Mouse (Mus musculus): Measurements from ENCODE around the gene Usp24. TPM values are rescaled to one million over a fixed set of nuclear protein-coding genes. Genes with fewer than 3 reads are reported as not detected.

Usp24 gene
- polyA plus RNA-seq, 1 experiment from 2014 or later, result 5.8 TPM

DNA sequence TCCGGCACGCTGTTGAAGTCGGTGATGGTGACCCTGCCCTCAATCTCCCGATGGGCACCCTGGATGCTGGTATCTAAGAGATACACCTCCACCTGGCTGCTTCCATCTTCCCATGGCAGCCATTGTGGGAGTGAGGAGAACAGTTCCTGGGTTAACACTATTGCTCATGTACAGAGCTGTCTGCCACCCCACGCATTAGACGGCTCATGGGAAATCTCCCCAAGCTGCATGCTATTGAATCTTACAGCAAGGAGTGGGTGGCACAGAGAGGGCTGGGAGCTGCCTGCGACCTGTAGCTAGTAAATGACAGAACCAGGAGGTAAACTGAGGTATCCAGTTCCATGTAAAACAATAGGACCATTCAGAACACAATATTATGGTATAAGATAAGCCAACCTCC, 138.5 kb downstream of the Usp24 start:
- no peak overlapping the region for H3K4me2 ChIP-seq (ENCODE audit: low read length)
- WGBS, result 92% methylated on average over 7 of the region's 7 CpGs
- no peaks in the 10 kb centered on the region for H3K27me3 ChIP-seq (replicated peaks; ENCODE audit: control insufficient read depth, insufficient read depth, low read length)
- H3K27ac ChIP-seq (ENCODE audit: low read depth, low read length), result no peak overlapping the region
- no peaks in the 10 kb centered on the region for H3K36me3 ChIP-seq (ENCODE audit: control insufficient read depth, insufficient read depth, low read length)
- ATAC-seq, result no peak
- no peaks in the 10 kb centered on the region for H3K4me1 ChIP-seq (ENCODE audit: control insufficient read depth, insufficient read depth, low read depth, low read length)
- H3K9ac ChIP-seq (ENCODE audit: low read depth, low read length), result no peak overlapping the region
- no peak overlapping the region for H3K4me3 ChIP-seq (ENCODE audit: low read length)
- no peaks in the 10 kb centered on the region for H3K9me3 ChIP-seq (ENCODE audit: control insufficient read depth, low read length)

DNA sequence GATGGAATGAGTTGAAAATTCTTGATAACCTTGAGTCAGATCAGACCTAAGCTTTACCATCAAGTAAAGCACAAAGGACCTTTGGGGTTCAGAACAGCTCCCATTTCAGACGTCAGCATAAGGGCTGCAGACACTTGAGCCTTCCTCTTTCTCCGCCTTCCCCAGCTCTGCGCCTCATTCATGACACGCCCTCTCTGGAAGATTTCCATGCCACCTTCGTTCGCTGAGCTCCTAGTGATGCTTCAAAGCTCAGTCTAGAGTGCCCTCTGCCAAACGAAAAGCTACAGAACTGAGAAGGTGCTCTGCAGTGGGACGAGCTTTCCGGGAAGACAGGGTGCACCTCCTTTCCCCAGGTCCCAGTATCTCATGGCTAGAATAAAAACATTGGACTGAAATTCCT, 146.0 kb downstream of the Usp24 start:
- no peak overlapping the region for H3K4me3 ChIP-seq (ENCODE audit: low read length)
- peaks cover 10% of the 10 kb centered on the region for H3K4me1 ChIP-seq (ENCODE audit: control insufficient read depth, insufficient read depth, low read depth, low read length)
- ATAC-seq, result no peak
- H3K27me3 ChIP-seq (replicated peaks; ENCODE audit: control insufficient read depth, insufficient read depth, low read length), result peaks cover 10% of the 10 kb centered on the region
- H3K9me3 ChIP-seq (ENCODE audit: control insufficient read depth, low read length), result no peaks in the 10 kb centered on the region
- no peaks in the 10 kb centered on the region for H3K36me3 ChIP-seq (ENCODE audit: control insufficient read depth, insufficient read depth, low read length)
- H3K27ac ChIP-seq (ENCODE audit: low read depth, low read length), result no peak overlapping the region
- H3K9ac ChIP-seq (ENCODE audit: low read depth, low read length), result no peak overlapping the region
- WGBS, result 73% methylated on average over 9 of the region's 9 CpGs
- no peak overlapping the region for H3K4me2 ChIP-seq (ENCODE audit: low read length)

DNA sequence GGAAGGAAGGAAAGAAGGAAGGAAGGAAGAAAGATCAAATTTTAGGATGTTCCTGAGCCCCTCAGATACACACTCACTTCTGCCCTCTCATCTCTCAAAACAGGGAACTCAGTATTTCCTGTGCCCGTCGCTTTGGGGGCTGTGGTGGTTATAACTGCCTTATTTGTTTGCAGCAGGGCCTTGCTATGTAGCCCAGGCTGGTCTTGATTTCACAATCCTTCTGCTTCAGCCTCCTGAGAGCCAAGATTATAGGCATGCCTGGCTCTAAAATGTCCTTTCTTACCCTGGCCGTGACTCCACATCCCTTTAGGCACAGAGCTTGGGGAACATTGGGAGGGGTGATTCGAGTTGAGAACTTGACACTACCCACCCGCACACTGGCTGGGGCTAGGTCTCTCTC, 146.5 kb downstream of the Usp24 start:
- Histone ChIP-seq H3K4me3 (ENCODE audit: low read length) (no peak overlapping the region), H3K27me3 (replicated peaks; ENCODE audit: control insufficient read depth, insufficient read depth, low read length) (peaks cover 10% of the 10 kb centered on the region), H3K27ac (ENCODE audit: low read depth, low read length) (no peak overlapping the region), H3K4me2 (ENCODE audit: low read length) (peak overlapping the region; percentile 8; the same call in 1 of the 2 replicates), H3K36me3 (ENCODE audit: control insufficient read depth, insufficient read depth, low read length) (no peaks in the 10 kb centered on the region), H3K9me3 (ENCODE audit: control insufficient read depth, low read length) (no peaks in the 10 kb centered on the region), H3K4me1 (ENCODE audit: control insufficient read depth, insufficient read depth, low read depth, low read length) (peaks cover 10% of the 10 kb centered on the region), H3K9ac (ENCODE audit: low read depth, low read length) (no peak overlapping the region)
- ATAC-seq, result no peak
- WGBS, result 71% methylated on average over 5 of the region's 5 CpGs

DNA sequence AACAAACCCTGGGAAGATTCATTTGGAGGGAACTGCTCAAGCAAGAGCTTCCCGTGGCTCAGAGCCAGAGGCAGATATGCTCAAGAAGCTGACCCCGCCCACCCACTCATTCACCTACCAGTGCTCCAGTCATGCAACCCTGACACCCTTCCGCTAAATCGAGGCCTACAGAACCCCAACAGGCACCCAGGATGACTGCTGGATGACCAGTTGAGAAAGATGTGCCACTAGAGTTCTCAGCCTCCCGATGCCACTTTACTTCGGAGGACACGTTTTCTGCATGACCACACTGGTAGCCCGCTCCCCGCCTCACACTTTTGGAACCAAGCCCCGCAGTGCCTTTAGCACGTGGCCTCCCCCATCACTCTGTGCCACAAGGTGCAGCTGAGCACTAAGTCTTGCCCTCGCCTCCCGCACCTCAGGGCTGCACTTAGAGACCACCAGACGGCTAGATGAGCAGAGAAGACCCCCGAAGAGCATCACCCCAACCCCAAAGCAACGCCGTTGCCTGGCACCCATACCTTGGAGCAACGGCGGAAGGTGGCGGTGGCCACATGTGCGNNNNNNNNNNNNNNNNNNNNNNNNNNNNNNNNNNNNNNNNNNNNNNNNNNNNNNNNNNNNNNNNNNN, 147.3 kb downstream of the Usp24 start:
- Histone ChIP-seq H3K27me3 (replicated peaks; ENCODE audit: control insufficient read depth, insufficient read depth, low read length) (peaks cover 10% of the 10 kb centered on the region), H3K4me1 (ENCODE audit: control insufficient read depth, insufficient read depth, low read depth, low read length) (peaks cover 10% of the 10 kb centered on the region), H3K4me3 (ENCODE audit: low read length) (peak overlapping the region; percentile 50), H3K27ac (ENCODE audit: low read depth, low read length) (no peak overlapping the region; the same call in 1 of the 2 replicates), H3K36me3 (ENCODE audit: control insufficient read depth, insufficient read depth, low read length) (no peaks in the 10 kb centered on the region), H3K4me2 (ENCODE audit: low read length) (peak overlapping the region; percentile 90), H3K9ac (ENCODE audit: low read depth, low read length) (peak overlapping the region; percentile 66), H3K9me3 (ENCODE audit: control insufficient read depth, low read length) (no peaks in the 10 kb centered on the region)
- 17% methylated on average over 21 of the region's 21 CpGs for WGBS
- peak; percentile 24; the same call in 1 of the 2 replicates for ATAC-seq

DNA sequence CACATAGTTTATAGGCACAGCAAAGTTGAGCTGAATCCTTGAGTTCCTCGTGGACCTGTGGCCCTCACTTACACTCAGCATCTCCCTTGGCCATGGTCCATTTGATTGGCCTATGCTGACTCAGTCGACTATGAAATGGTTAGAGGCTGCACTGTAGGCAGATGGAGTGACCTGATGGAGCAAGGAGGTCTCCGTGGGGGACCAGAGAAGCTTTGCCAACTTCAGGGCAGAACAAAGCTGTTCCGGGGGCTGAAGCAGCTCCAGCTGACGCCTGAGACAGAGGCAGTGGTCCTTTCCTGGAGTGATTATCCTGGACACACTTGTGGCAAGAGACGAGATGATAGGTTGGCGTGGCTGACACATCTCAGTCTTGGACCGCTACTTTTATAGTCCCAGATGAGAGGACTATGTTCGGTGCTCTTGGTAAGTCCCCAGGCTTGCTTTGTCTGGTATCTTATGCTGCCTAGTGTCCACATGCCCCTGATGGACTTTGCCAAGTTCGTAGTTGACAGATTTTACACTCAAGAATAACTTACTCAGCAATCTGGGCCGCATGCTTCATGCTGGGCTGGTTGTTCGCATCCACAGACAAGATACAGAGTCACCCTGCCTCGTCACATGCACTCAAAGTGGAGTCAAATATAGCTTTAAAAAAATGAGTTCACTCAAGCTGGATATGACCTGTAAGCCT, 151.6 kb downstream of the Usp24 start:
- Histone ChIP-seq H3K27me3 (replicated peaks; ENCODE audit: control insufficient read depth, insufficient read depth, low read length) (peaks cover 10% of the 10 kb centered on the region), H3K4me3 (ENCODE audit: low read length) (no peak overlapping the region), H3K9ac (ENCODE audit: low read depth, low read length) (no peak overlapping the region), H3K4me2 (ENCODE audit: low read length) (no peak overlapping the region), H3K4me1 (ENCODE audit: control insufficient read depth, insufficient read depth, low read depth, low read length) (peaks cover 10% of the 10 kb centered on the region), H3K9me3 (ENCODE audit: control insufficient read depth, low read length) (no peaks in the 10 kb centered on the region), H3K36me3 (ENCODE audit: control insufficient read depth, insufficient read depth, low read length) (no peaks in the 10 kb centered on the region), H3K27ac (ENCODE audit: low read depth, low read length) (no peak overlapping the region)
- peak; percentile 31; the same call in 1 of the 2 replicates for ATAC-seq
- 67% methylated on average over 13 of the region's 13 CpGs for WGBS

DNA sequence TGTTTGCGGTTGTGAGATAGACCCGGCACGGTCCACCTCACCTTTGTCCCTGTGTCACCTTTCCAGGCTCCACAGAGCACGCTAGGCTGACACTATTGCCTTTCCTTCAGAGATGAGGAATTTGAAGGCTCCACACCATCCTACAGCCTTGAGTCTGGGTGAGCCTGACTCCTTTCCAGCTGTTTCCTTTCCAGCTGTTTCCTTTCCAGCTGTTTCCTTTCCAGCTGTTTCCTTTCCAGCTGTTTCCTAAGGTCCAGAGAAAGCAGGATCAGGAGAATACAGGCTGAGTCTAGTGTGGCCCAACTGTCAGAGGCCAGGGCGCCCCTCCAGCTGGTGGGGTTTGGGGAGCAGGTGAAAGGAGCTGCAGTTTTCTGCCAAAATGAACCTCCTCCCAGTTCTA, 154.9 kb downstream of the Usp24 start:
- H3K9me3 ChIP-seq (ENCODE audit: control insufficient read depth, low read length), result no peaks in the 10 kb centered on the region
- no peaks in the 10 kb centered on the region for H3K36me3 ChIP-seq (ENCODE audit: control insufficient read depth, insufficient read depth, low read length)
- H3K4me2 ChIP-seq (ENCODE audit: low read length), result no peak overlapping the region
- no peaks in the 10 kb centered on the region for H3K27me3 ChIP-seq (replicated peaks; ENCODE audit: control insufficient read depth, insufficient read depth, low read length)
- WGBS, result 91% methylated on average over 5 of the region's 5 CpGs
- H3K9ac ChIP-seq (ENCODE audit: low read depth, low read length), result no peak overlapping the region
- H3K27ac ChIP-seq (ENCODE audit: low read depth, low read length), result no peak overlapping the region
- H3K4me1 ChIP-seq (ENCODE audit: control insufficient read depth, insufficient read depth, low read depth, low read length), result peaks cover 3% of the 10 kb centered on the region; the same call in 1 of the 2 replicates
- no peak for ATAC-seq
- H3K4me3 ChIP-seq (ENCODE audit: low read length), result no peak overlapping the region

DNA sequence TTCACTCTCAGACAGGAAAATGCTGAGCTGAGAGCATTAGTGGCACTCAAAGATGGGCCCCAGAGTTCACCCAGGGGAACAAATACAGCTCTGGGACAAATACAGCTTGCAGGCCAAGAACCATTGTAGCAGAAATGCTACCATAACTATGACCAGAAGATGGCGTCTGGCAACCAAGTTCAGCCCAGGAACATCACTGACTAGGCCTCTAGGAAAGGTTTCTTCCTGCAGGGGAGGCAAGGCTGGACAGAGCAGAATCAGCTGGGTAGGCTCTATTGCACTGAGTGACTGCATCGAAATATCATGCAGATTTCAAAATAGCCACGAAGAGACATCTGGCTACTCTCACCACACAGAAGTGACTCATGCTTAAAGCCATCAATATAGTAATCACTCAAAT, 156.3 kb downstream of the Usp24 start:
- 13% methylated on average over 3 of the region's 3 CpGs for WGBS
- no peak overlapping the region for H3K9ac ChIP-seq (ENCODE audit: low read depth, low read length)
- ATAC-seq, result peak; percentile 71
- no peak overlapping the region for H3K4me2 ChIP-seq (ENCODE audit: low read length)
- peaks cover 3% of the 10 kb centered on the region; the same call in 1 of the 2 replicates for H3K4me1 ChIP-seq (ENCODE audit: control insufficient read depth, insufficient read depth, low read depth, low read length)
- H3K27ac ChIP-seq (ENCODE audit: low read depth, low read length), result no peak overlapping the region
- H3K9me3 ChIP-seq (ENCODE audit: control insufficient read depth, low read length), result no peaks in the 10 kb centered on the region
- no peak overlapping the region for H3K4me3 ChIP-seq (ENCODE audit: low read length)
- H3K36me3 ChIP-seq (ENCODE audit: control insufficient read depth, insufficient read depth, low read length), result no peaks in the 10 kb centered on the region
- no peaks in the 10 kb centered on the region for H3K27me3 ChIP-seq (replicated peaks; ENCODE audit: control insufficient read depth, insufficient read depth, low read length)

DNA sequence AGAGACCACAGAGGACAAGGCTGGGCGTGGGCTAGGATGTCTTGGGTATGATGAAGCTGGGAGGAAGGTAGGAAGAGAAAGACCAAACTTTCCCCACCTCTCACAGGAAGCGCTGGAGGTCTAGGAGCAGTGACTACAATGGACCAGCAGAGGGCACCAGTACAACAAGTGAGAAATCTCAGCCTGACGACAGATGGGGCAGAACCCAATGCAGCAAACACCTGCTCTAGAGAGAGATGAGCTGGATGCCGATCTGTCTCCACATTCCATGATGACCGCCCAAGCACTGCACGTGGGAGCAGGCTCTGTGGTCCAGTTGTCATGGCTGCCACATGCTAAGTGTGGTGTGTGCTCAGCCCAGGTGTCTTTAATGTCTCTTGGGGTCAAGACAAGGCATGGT, 158.2 kb downstream of the Usp24 start:
- no peaks in the 10 kb centered on the region for H3K27me3 ChIP-seq (replicated peaks; ENCODE audit: control insufficient read depth, insufficient read depth, low read length)
- 2% methylated on average over 6 of the region's 6 CpGs for WGBS
- ATAC-seq, result peak; percentile 78
- H3K4me1 ChIP-seq (ENCODE audit: control insufficient read depth, insufficient read depth, low read depth, low read length), result peaks cover 3% of the 10 kb centered on the region; the same call in 1 of the 2 replicates
- no peaks in the 10 kb centered on the region for H3K9me3 ChIP-seq (ENCODE audit: control insufficient read depth, low read length)
- no peak overlapping the region for H3K4me3 ChIP-seq (ENCODE audit: low read length)
- peak overlapping the region; percentile 50 for H3K9ac ChIP-seq (ENCODE audit: low read depth, low read length)
- no peak overlapping the region for H3K27ac ChIP-seq (ENCODE audit: low read depth, low read length)
- no peaks in the 10 kb centered on the region for H3K36me3 ChIP-seq (ENCODE audit: control insufficient read depth, insufficient read depth, low read length)
- no peak overlapping the region for H3K4me2 ChIP-seq (ENCODE audit: low read length)

DNA sequence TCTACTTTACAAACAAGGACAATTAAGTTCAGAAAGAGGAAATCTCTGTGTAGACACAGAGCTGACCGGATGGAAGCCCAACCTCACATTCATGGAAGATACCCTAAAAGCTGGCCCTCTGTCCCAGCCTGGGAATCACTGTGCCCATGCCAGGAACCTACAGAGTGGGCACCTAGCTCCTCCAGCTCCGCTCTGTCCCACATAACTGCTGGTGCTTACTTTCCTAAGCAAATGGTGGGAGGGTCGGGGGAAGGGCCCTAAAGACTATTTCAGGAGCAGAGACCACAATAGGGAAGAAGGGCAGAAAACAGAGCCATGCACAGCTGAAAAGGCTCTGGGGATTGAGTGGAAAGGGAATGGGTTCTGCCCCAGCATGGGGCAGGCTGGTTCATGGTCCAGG, 164.5 kb downstream of the Usp24 start:
- Histone ChIP-seq H3K36me3 (ENCODE audit: control insufficient read depth, insufficient read depth, low read length) (no peaks in the 10 kb centered on the region), H3K4me2 (ENCODE audit: low read length) (no peak overlapping the region), H3K9ac (ENCODE audit: low read depth, low read length) (no peak overlapping the region), H3K4me1 (ENCODE audit: control insufficient read depth, insufficient read depth, low read depth, low read length) (no peaks in the 10 kb centered on the region), H3K4me3 (ENCODE audit: low read length) (no peak overlapping the region), H3K27ac (ENCODE audit: low read depth, low read length) (no peak overlapping the region), H3K9me3 (ENCODE audit: control insufficient read depth, low read length) (no peaks in the 10 kb centered on the region), H3K27me3 (replicated peaks; ENCODE audit: control insufficient read depth, insufficient read depth, low read length) (no peaks in the 10 kb centered on the region)
- 67% methylated on average over 3 of the region's 3 CpGs for WGBS
- no peak for ATAC-seq
